Mouse (Mus musculus) G1E (cell line): Measurements from ENCODE around the gene Lrig2. TPM values are rescaled to one million over a fixed set of nuclear protein-coding genes. Genes with fewer than 3 reads are reported as not detected.

Experiments used
- ATAC-seq: 2 replicates; pipeline ENCODE4 v1.8.0; 2016; ENCODE audit warnings: mild to moderate bottlenecking; ENCODE audit not compliant: insufficient number of reproducible peaks, poor library complexity, low FRiP score, severe bottlenecking; ENCODE audit errors: extremely low read depth
- DNase-seq: peaks from one replicate; pipeline ENCODE4 v3.0.0; 2012; ENCODE audit warnings: low spot score
- H3K27me3 ChIP-seq: 2 replicates; pipeline ENCODE4 v1.6.1; 2012; ENCODE audit warnings: mild to moderate bottlenecking, low read length, inconsistent platforms; ENCODE audit not compliant: insufficient read depth
- H3K36me3 ChIP-seq: replicated peaks from 2 replicates; pipeline ENCODE3; 2012; ENCODE audit warnings: mild to moderate bottlenecking, inconsistent platforms
- H3K4me1 ChIP-seq: 2 replicates; pipeline ENCODE4 v1.6.1; 2012; ENCODE audit warnings: low read depth, low read length, inconsistent platforms, mixed read lengths; ENCODE audit not compliant: insufficient read depth
- H3K4me3 ChIP-seq: 2 replicates; pipeline ENCODE4 v1.5.1; 2012; ENCODE audit warnings: low read depth, mild to moderate bottlenecking, inconsistent platforms, low read length, moderate library complexity, mixed read lengths
- H3K9me3 ChIP-seq: replicated peaks from 2 replicates; pipeline ENCODE4 v1.6.1; 2012; ENCODE audit warnings: inconsistent platforms
- CTCF ChIP-seq: IDR thresholded peaks from 2 replicates; pipeline ENCODE4 v1.5.1; 2012; ENCODE audit warnings: low read depth, low read length, inconsistent platforms, mixed read lengths
- GATA1 ChIP-seq: IDR thresholded peaks from 2 replicates; pipeline ENCODE4 v1.6.1; 2012; ENCODE audit warnings: borderline replicate concordance, low read length, inconsistent platforms, mixed read lengths
- GATA2 ChIP-seq: IDR thresholded peaks from 2 replicates; pipeline ENCODE4 v1.6.1; 2012; ENCODE audit warnings: low read depth, low read length, inconsistent platforms, borderline replicate concordance
- POLR2AphosphoS5 ChIP-seq: IDR thresholded peaks from 2 replicates; pipeline ENCODE4 v1.6.1; 2012; ENCODE audit warnings: low read depth, low read length, inconsistent platforms; ENCODE audit not compliant: insufficient replicate concordance
- TAL1 ChIP-seq: conservative IDR thresholded peaks from 2 replicates; pipeline ENCODE4 v1.6.1; 2012; ENCODE audit warnings: low read depth, low read length, inconsistent platforms, mixed read lengths
- polyA plus RNA-seq: library from polyadenylated mRNA; stranded (reverse); fragments of >175 nt; gene quantifications from 2 replicates; pipeline ENCODE4 v1.2.3, GENCODE M21; 2012
- total RNA-seq, 2 experiments: library from RNA; stranded (forward) in 1 of 2; stranded (reverse) in 1 of 2; fragments of 200-1000 nt in 1 of 2; fragments of >200 nt in 1 of 2; fragmentation: Nextera tagmentation in 1 of 2; gene quantifications; 2 replicates each; pipeline ENCODE4 v1.2.3; 2014 to 2017

The Lrig2 gene
- total and polyA plus RNA-seq, 3 experiments, result 1.9 to 20.5 (median 15.7) TPM

GRCm38 (mm10) chr3:104480946-104481719 lies 30.6 kb downstream of the Lrig2 start:
- H3K27me3 ChIP-seq, result no peaks in the 10 kb centered on the region
- DNase-seq (no peak), ATAC-seq (no peak)
- no peaks in the 10 kb centered on the region for H3K9me3 ChIP-seq
- TF ChIP-seq GATA2 (no peak), CTCF (no peak), POLR2AphosphoS5 (no peak), TAL1 (no peak), GATA1 (no peak)
- H3K36me3 ChIP-seq, result peaks cover 41% of the 10 kb centered on the region
- no peak overlapping the region for H3K4me3 ChIP-seq
- H3K4me1 ChIP-seq, result no peaks in the 10 kb centered on the region

- Histone ChIP-seq H3K36me3 (peaks cover 35% of the 10 kb centered on the region), H3K4me3 (no peak overlapping the region), H3K9me3 (no peaks in the 10 kb centered on the region), H3K4me1 (no peaks in the 10 kb centered on the region), H3K27me3 (no peaks in the 10 kb centered on the region)
- no peak for DNase-seq
- ATAC-seq, result no peak
- no peak for TF ChIP-seq GATA1
- TF ChIP-seq POLR2AphosphoS5, result no peak
Measured at GRCm38 (mm10) chr3:104478056-104478455, 33.7 kb downstream of the Lrig2 start.

DNA sequence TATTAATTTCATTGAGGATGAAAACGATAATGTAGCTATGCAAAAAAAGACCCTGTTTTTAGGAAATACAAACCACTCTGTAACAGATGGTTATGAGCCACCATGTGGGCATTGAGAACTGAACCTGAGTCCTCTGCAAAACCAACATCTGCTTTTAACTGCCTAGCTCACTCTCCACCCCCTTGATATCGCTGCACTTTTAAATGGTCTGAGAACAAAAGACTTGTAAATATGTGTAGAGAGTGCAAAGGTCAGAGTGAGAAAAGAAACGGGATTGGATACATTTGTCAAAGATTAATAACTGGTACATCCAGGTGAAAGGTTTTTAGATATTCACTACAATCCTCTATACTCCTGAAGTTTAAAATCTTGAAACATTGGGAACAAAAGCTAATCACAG lies 42.3 kb downstream of the Lrig2 start:
- no peak for TF ChIP-seq GATA2
- TF ChIP-seq CTCF, result no peak
- TF ChIP-seq TAL1, result no peak
- TF ChIP-seq POLR2AphosphoS5, result no peak
- no peak for TF ChIP-seq GATA1
- no peaks in the 10 kb centered on the region for H3K27me3 ChIP-seq
- DNase-seq (no peak), ATAC-seq (no peak)
- no peaks in the 10 kb centered on the region for H3K4me1 ChIP-seq
- no peak overlapping the region for H3K4me3 ChIP-seq
- peaks cover 38% of the 10 kb centered on the region for H3K36me3 ChIP-seq
- no peaks in the 10 kb centered on the region for H3K9me3 ChIP-seq

- ATAC-seq, result no peak
- no peaks in the 10 kb centered on the region for H3K4me1 ChIP-seq
- no peak overlapping the region for H3K4me3 ChIP-seq
- H3K36me3 ChIP-seq, result peaks cover 86% of the 10 kb centered on the region
- H3K27me3 ChIP-seq, result no peaks in the 10 kb centered on the region
- no peak for DNase-seq
- TF ChIP-seq TAL1 (no peak), GATA2 (no peak), GATA1 (no peak), POLR2AphosphoS5 (no peak), CTCF (no peak)
- H3K9me3 ChIP-seq, result no peaks in the 10 kb centered on the region
Measured at GRCm38 (mm10) chr3:104461226-104461625, 50.5 kb downstream of the Lrig2 start.

- ATAC-seq (no peak), DNase-seq (no peak)
- TF ChIP-seq GATA1, result no peak
- Histone ChIP-seq H3K4me1 (no peaks in the 10 kb centered on the region), H3K36me3 (peaks cover 75% of the 10 kb centered on the region), H3K4me3 (no peak overlapping the region), H3K9me3 (no peaks in the 10 kb centered on the region), H3K27me3 (no peaks in the 10 kb centered on the region)
Measured at GRCm38 (mm10) chr3:104458588-104458987, 53.1 kb downstream of the Lrig2 start.

DNA sequence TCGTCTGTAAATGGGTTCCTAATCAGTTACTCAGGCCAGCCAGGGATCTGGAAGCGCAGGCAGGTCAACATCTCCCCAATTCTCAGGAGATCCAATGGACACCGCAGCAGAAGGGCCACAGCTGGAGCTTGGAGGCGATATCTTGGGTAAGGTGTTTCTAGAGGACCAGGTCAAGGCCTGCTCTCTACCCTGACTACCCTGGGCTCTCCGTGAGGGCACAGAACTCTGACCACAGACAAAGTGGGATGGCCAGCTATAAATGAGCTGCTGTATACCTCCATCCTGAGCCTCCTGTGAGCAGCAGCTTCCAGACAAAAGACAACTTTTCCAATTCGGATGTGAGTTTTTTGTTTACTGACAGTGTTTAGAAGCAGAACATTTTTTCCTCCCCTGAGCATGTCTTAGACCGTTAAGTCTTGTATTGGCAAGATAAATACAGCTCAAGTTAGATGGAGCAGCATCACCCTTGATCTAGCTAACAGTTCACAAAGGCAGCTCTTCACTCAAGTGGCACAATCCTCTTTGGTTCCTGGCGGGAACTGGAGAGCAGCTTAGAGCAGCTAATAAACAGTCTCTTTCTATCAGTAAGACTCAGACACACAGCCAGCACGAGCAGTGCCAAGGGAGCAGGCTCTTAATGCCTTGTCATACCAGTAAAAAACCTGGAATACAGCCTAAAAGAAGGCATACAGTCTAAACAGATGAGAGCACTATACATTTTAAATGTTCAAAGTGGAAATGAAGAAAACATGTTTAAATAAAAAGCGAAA lies 56.0 kb downstream of the Lrig2 start:
- H3K4me1 ChIP-seq, result no peaks in the 10 kb centered on the region
- ATAC-seq (no peak), DNase-seq (no peak)
- no peak overlapping the region for H3K4me3 ChIP-seq
- TF ChIP-seq TAL1 (no peak), CTCF (no peak), GATA2 (no peak), GATA1 (no peak), POLR2AphosphoS5 (no peak)
- H3K9me3 ChIP-seq, result no peaks in the 10 kb centered on the region
- no peaks in the 10 kb centered on the region for H3K27me3 ChIP-seq
- H3K36me3 ChIP-seq, result peaks cover 48% of the 10 kb centered on the region
